Mouse (Mus musculus) ES-Bruce4 (cell line): ENCODE results near the gene Ewsr1.

ENCODE experiments used
- CTCF ChIP-seq: IDR thresholded peaks from one replicate; pipeline ENCODE4 v1.8.1; 2011; ENCODE audit warnings: low read depth, low read length
- EP300 ChIP-seq: IDR thresholded peaks from 2 replicates; pipeline ENCODE4 v1.6.1; 2011; ENCODE audit warnings: low read depth, low read length; ENCODE audit not compliant: insufficient read depth
- POLR2A ChIP-seq: IDR thresholded peaks from one replicate; pipeline ENCODE4 v1.8.1; 2011; ENCODE audit warnings: low read length; ENCODE audit not compliant: insufficient read depth

DNA sequence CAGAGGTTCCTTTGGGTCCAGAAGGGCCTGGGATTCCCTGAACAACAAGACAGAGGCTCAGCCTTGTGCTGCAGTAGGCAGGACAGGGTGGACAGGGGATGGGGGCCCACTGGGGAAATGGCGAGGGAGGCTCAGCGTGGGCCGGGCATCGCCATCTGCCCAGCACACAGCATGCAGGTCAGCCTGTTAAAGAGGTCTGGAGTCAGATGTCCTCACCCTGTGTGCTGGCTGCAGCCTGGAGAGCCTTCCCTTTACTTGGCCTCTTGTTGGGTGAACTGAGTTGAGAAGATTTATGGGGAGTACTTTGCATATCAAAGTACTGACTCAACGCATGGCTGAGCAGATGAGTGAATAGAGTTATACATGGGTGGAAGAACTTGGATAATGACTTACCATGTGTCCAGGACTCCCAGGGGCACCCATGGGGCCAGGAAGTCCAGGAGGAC is 30.0 kb upstream of the Ewsr1 start:
- no peak for TF ChIP-seq CTCF
- no peak for TF ChIP-seq EP300
- no peak for TF ChIP-seq POLR2A
